Mouse (Mus musculus) forebrain, embryonic 12.5 days (tissue): ENCODE measurements around the gene Skil. TPM values are rescaled to one million over a fixed set of nuclear protein-coding genes. Genes with fewer than 3 reads are reported as not detected.
"Not testable (repeated sequence)": the region's sequence is repeated elsewhere in the genome, so short reads cannot be mapped to it uniquely, and the experiment has no call there.

ENCODE experiments used
- ATAC-seq: fragments of 200-750 bp; cut with Nextera tagmentation; 2 replicates; pipeline ENCODE4 v1.8.0; 2017; ENCODE audit warnings: moderate TSS enrichment; ENCODE audit not compliant: low FRiP score
- H3K27ac ChIP-seq: fragments of 300-500 bp; sonication (generic); 2 replicates; pipeline ENCODE4 v1.5.1; 2016; ENCODE audit warnings: mild to moderate bottlenecking
- H3K27me3 ChIP-seq: fragments of 300-500 bp; sonication (generic); 2 replicates; pipeline ENCODE4 v1.6.1; 2016; ENCODE audit warnings: mild to moderate bottlenecking
- H3K36me3 ChIP-seq: fragments of 300-500 bp; sonication (generic); replicated peaks from 2 replicates; pipeline ENCODE4 v1.6.1; 2016; ENCODE audit warnings: mild to moderate bottlenecking
- H3K4me1 ChIP-seq: fragments of 300-500 bp; sonication (generic); 2 replicates; pipeline ENCODE4 v1.6.1; 2016
- H3K4me2 ChIP-seq: fragments of 300-500 bp; sonication (generic); 2 replicates; pipeline ENCODE4 v1.6.1; 2016; ENCODE audit warnings: mild to moderate bottlenecking, moderate library complexity
- H3K4me3 ChIP-seq: fragments of 300-500 bp; sonication (generic); replicated peaks from 2 replicates; pipeline ENCODE4 v1.5.1; 2016; ENCODE audit warnings: mild to moderate bottlenecking
- H3K9ac ChIP-seq: fragments of 300-500 bp; sonication (generic); 2 replicates; pipeline ENCODE4 v1.6.1; 2016; ENCODE audit warnings: mild to moderate bottlenecking
- H3K9me3 ChIP-seq: fragments of 300-500 bp; sonication (generic); 2 replicates; pipeline ENCODE4 v1.6.1; 2016
- WGBS: fragments of 180-500 bp; shearing (Covaris S2); methylation state at CpG from one replicate; pipeline ENCODE4 v1.1.7; 2016; 5-methylcytosine and 5-hydroxymethylcytosine counted together
- polyA plus RNA-seq: library from polyadenylated mRNA; unstranded; fragments of >200 nt; fragmentation: Nextera tagmentation; extraction: Ambion mirVana; gene quantifications from 2 replicates; pipeline ENCODE4 v1.2.1, GENCODE M21; 2016

The Skil gene
- polyA plus RNA-seq, 1 experiment from 2014 or later, result 40.1 TPM

GRCm38 (mm10) chr3:31138454-31139424, 43.9 kb downstream of the Skil start:
- Histone ChIP-seq H3K9ac (no peak overlapping the region), H3K27me3 (no peaks in the 10 kb centered on the region), H3K4me3 (no peak overlapping the region), H3K4me2 (no peak overlapping the region), H3K4me1 (no peaks in the 10 kb centered on the region), H3K36me3 (no peaks in the 10 kb centered on the region), H3K9me3 (no peaks in the 10 kb centered on the region), H3K27ac (no peak overlapping the region)
- ATAC-seq, result no peak
- WGBS, result 59% methylated on average over 13 of the region's 13 CpGs

- no peaks in the 10 kb centered on the region for H3K4me1 ChIP-seq
- H3K27me3 ChIP-seq, result no peaks in the 10 kb centered on the region
- WGBS, result 85% methylated on average over 4 of the region's 4 CpGs
- H3K4me3 ChIP-seq, result no peak overlapping the region
- no peak overlapping the region for H3K4me2 ChIP-seq
- H3K9ac ChIP-seq, result no peak overlapping the region
- no peaks in the 10 kb centered on the region for H3K9me3 ChIP-seq
- H3K27ac ChIP-seq, result no peak overlapping the region
- ATAC-seq, result no peak
- no peaks in the 10 kb centered on the region for H3K36me3 ChIP-seq
Observed at GRCm38 (mm10) chr3:31141621-31142020, 46.8 kb downstream of the Skil start.

GRCm38 (mm10) chr3:31145222-31145621, 50.4 kb downstream of the Skil start:
- not testable (repeated sequence) for H3K4me2 ChIP-seq, H3K27ac ChIP-seq, ATAC-seq, H3K36me3 ChIP-seq, H3K4me3 ChIP-seq, H3K9ac ChIP-seq, H3K9me3 ChIP-seq
- Histone ChIP-seq H3K4me1 (peaks cover 11% of the 10 kb centered on the region), H3K27me3 (peaks cover 28% of the 10 kb centered on the region)
- WGBS, result 82% methylated on average over 11 of the region's 11 CpGs

GRCm38 (mm10) chr3:31145641-31146290, 50.9 kb downstream of the Skil start:
- 15% methylated on average over 14 of the region's 14 CpGs for WGBS
- Histone ChIP-seq H3K4me2 (no peak overlapping the region; the same call in 1 of the 2 replicates), H3K27ac (no peak overlapping the region), H3K9me3 (no peaks in the 10 kb centered on the region), H3K36me3 (no peaks in the 10 kb centered on the region), H3K9ac (no peak overlapping the region), H3K27me3 (peaks cover 33% of the 10 kb centered on the region), H3K4me1 (peaks cover 12% of the 10 kb centered on the region), H3K4me3 (no peak overlapping the region)
- peak; percentile 81 for ATAC-seq

GRCm38 (mm10) chr3:31148595-31148994, 53.7 kb downstream of the Skil start:
- Histone ChIP-seq H3K36me3 (no peaks in the 10 kb centered on the region), H3K4me2 (no peak overlapping the region), H3K27me3 (peaks cover 43% of the 10 kb centered on the region), H3K27ac (no peak overlapping the region), H3K4me3 (no peak overlapping the region), H3K4me1 (peaks cover 12% of the 10 kb centered on the region), H3K9me3 (no peaks in the 10 kb centered on the region), H3K9ac (no peak overlapping the region)
- WGBS, result 80% methylated on average over 7 of the region's 7 CpGs
- ATAC-seq, result no peak

GRCm38 (mm10) chr3:31149706-31150105, 54.8 kb downstream of the Skil start, which contains the start of gene Cldn11:
Gene Cldn11, plus strand, starts transcription at chr3:31149920.
- peak; percentile 83 for ATAC-seq
- peaks cover 12% of the 10 kb centered on the region for H3K4me1 ChIP-seq
- H3K9ac ChIP-seq, result peak within 1 kb of the TSS; percentile 22

GRCm38 (mm10) chr3:31152108-31152507, 57.2 kb downstream of the Skil start:
- Histone ChIP-seq H3K4me1 (peaks cover 18% of the 10 kb centered on the region), H3K27me3 (peaks cover 43% of the 10 kb centered on the region), H3K9me3 (no peaks in the 10 kb centered on the region), H3K4me2 (no peak overlapping the region), H3K4me3 (no peak overlapping the region), H3K27ac (no peak overlapping the region), H3K36me3 (no peaks in the 10 kb centered on the region), H3K9ac (no peak overlapping the region)
- no peak for ATAC-seq
- WGBS, result 69% methylated on average over 6 of the region's 6 CpGs

More at GRCm38 (mm10) chr3:31149706-31150105, 54.8 kb downstream of the Skil start, which contains the start of gene Cldn11:
- Histone ChIP-seq H3K4me2 (peak within 1 kb of the TSS; percentile 70), H3K9me3 (no peaks in the 10 kb centered on the region), H3K27ac (no peak within 1 kb of the TSS), H3K4me3 (peak within 1 kb of the TSS; percentile 39), H3K27me3 (peaks cover 45% of the 10 kb centered on the region), H3K36me3 (no peaks in the 10 kb centered on the region)
- under 1% methylated on average over 33 of the region's 33 CpGs for WGBS

- ATAC-seq, result no peak
- H3K27me3 ChIP-seq, result peaks cover 8% of the 10 kb centered on the region; the same call in 1 of the 2 replicates
- H3K27ac ChIP-seq, result no peak overlapping the region
- H3K4me2 ChIP-seq, result no peak overlapping the region
- H3K36me3 ChIP-seq, result no peaks in the 10 kb centered on the region
- H3K4me3 ChIP-seq, result no peak overlapping the region
- WGBS, result 50% methylated on average over 3 of the region's 3 CpGs
- H3K9me3 ChIP-seq, result no peaks in the 10 kb centered on the region
- no peak overlapping the region for H3K9ac ChIP-seq
- H3K4me1 ChIP-seq, result peaks cover 9% of the 10 kb centered on the region
Observed at GRCm38 (mm10) chr3:31156126-31156525, 61.3 kb downstream of the Skil start.

GRCm38 (mm10) chr3:31157776-31158175, 62.9 kb downstream of the Skil start:
- ATAC-seq, result no peak
- no peak overlapping the region for H3K9ac ChIP-seq
- 0 out of 2 replicates have a peak, but pooled peaks cover 3% of the 10 kb centered on the region for H3K27me3 ChIP-seq
- no peaks in the 10 kb centered on the region for H3K36me3 ChIP-seq
- H3K27ac ChIP-seq, result no peak overlapping the region
- H3K9me3 ChIP-seq, result no peaks in the 10 kb centered on the region
- H3K4me2 ChIP-seq, result no peak overlapping the region
- whole genome bisulfite sequencing, result 89% methylated on average over 15 of the region's 15 CpGs
- H3K4me3 ChIP-seq, result no peak overlapping the region
- peaks cover 13% of the 10 kb centered on the region for H3K4me1 ChIP-seq

GRCm38 (mm10) chr3:31160046-31160445, 65.2 kb downstream of the Skil start:
- Histone ChIP-seq H3K9me3 (no peaks in the 10 kb centered on the region), H3K36me3 (no peaks in the 10 kb centered on the region), H3K9ac (no peak overlapping the region), H3K27ac (no peak overlapping the region), H3K4me3 (no peak overlapping the region), H3K4me2 (no peak overlapping the region), H3K4me1 (peaks cover 13% of the 10 kb centered on the region), H3K27me3 (no peaks in the 10 kb centered on the region)
- no peak for ATAC-seq
- 78% methylated on average over 10 of the region's 10 CpGs for WGBS

GRCm38 (mm10) chr3:31161336-31161735, 66.5 kb downstream of the Skil start:
- WGBS, result 29% methylated on average over 6 of the region's 6 CpGs
- Histone ChIP-seq H3K9ac (no peak overlapping the region), H3K9me3 (no peaks in the 10 kb centered on the region), H3K4me2 (no peak overlapping the region), H3K4me3 (no peak overlapping the region), H3K27ac (no peak overlapping the region), H3K36me3 (no peaks in the 10 kb centered on the region), H3K27me3 (no peaks in the 10 kb centered on the region), H3K4me1 (peaks cover 13% of the 10 kb centered on the region)
- no peak for ATAC-seq

GRCm38 (mm10) chr3:31162860-31163259, 68.0 kb downstream of the Skil start:
- Histone ChIP-seq H3K4me1 (peaks cover 23% of the 10 kb centered on the region), H3K9me3 (no peaks in the 10 kb centered on the region), H3K9ac (no peak overlapping the region), H3K36me3 (no peaks in the 10 kb centered on the region), H3K27me3 (no peaks in the 10 kb centered on the region), H3K4me2 (no peak overlapping the region), H3K4me3 (no peak overlapping the region), H3K27ac (no peak overlapping the region)
- no peak for ATAC-seq
- 93% methylated on average over 14 of the region's 14 CpGs for WGBS
